Mouse (Mus musculus) liver, embryonic 12.5 days (tissue): ENCODE measurements around the gene Hdac10. TPM values are rescaled to one million over a fixed set of nuclear protein-coding genes. Genes with fewer than 3 reads are reported as not detected.

Experiments used
- ATAC-seq: fragments of 200-750 bp; cut with Nextera tagmentation; 2 replicates; pipeline ENCODE4 v1.8.0; 2017; ENCODE audit warnings: moderate number of reproducible peaks, mild to moderate bottlenecking, moderate library complexity
- H3K27ac ChIP-seq: fragments of 300-500 bp; sonication (generic); 2 replicates; pipeline ENCODE4 v1.5.1; 2016; ENCODE audit warnings: mild to moderate bottlenecking
- H3K27me3 ChIP-seq: fragments of 300-500 bp; sonication (generic); replicated peaks from 2 replicates; pipeline ENCODE4 v1.6.1; 2016; ENCODE audit warnings: mild to moderate bottlenecking, moderate library complexity
- H3K36me3 ChIP-seq: fragments of 300-500 bp; sonication (generic); 2 replicates; pipeline ENCODE4 v1.6.1; 2016; ENCODE audit warnings: mild to moderate bottlenecking, moderate library complexity
- H3K4me1 ChIP-seq: fragments of 300-500 bp; sonication (generic); 2 replicates; pipeline ENCODE4 v1.6.1; 2016
- H3K4me2 ChIP-seq: fragments of 300-500 bp; sonication (generic); 2 replicates; pipeline ENCODE4 v1.6.1; 2016; ENCODE audit warnings: mild to moderate bottlenecking, moderate library complexity
- H3K4me3 ChIP-seq: fragments of 300-500 bp; sonication (generic); 2 replicates; pipeline ENCODE4 v1.5.1; 2016; ENCODE audit warnings: mild to moderate bottlenecking, moderate library complexity
- H3K9ac ChIP-seq: fragments of 300-500 bp; sonication (generic); 2 replicates; pipeline ENCODE4 v1.6.1; 2016; ENCODE audit warnings: mild to moderate bottlenecking, moderate library complexity
- H3K9me3 ChIP-seq: fragments of 300-500 bp; sonication (generic); replicated peaks from 2 replicates; pipeline ENCODE4 v1.6.1; 2016; ENCODE audit warnings: mild to moderate bottlenecking, moderate library complexity
- WGBS: fragments of 180-500 bp; shearing (Covaris S2); methylation state at CpG from one replicate; pipeline ENCODE4 v1.1.7; 2016; ENCODE audit not compliant: insufficient replicate concordance; 5-methylcytosine and 5-hydroxymethylcytosine counted together
- polyA plus RNA-seq: library from polyadenylated mRNA; unstranded; fragments of >200 nt; fragmentation: Nextera tagmentation; extraction: Ambion mirVana; gene quantifications from 2 replicates; pipeline ENCODE4 v1.2.1, GENCODE M21; 2016

Gene Hdac10
- polyA plus RNA-seq, 1 experiment from 2014 or later, result 12.8 TPM

- Histone ChIP-seq H3K9me3 (no peaks in the 10 kb centered on the region), H3K27me3 (peaks cover 81% of the 10 kb centered on the region), H3K27ac (no peak overlapping the region), H3K4me2 (no peak overlapping the region), H3K4me1 (0 out of 2 replicates have a peak, but pooled peaks cover 11% of the 10 kb centered on the region), H3K4me3 (no peak overlapping the region), H3K9ac (no peak overlapping the region), H3K36me3 (no peaks in the 10 kb centered on the region)
- ATAC-seq, result no peak
- WGBS, result 79% methylated on average over 5 of the region's 5 CpGs
Measured at GRCm38 (mm10) chr15:89136461-89137155, 8.1 kb upstream of the Hdac10 start.

- H3K4me2 ChIP-seq, result no peak overlapping the region
Measured at GRCm38 (mm10) chr15:89131316-89131715, 2.8 kb upstream of the Hdac10 start.

GRCm38 (mm10) chr15:89130245-89130644 is 1.7 kb upstream of the Hdac10 start:
- H3K4me3 ChIP-seq, result no peak overlapping the region
- H3K4me2 ChIP-seq, result no peak overlapping the region
- peaks cover 28% of the 10 kb centered on the region for H3K4me1 ChIP-seq
- H3K9me3 ChIP-seq, result no peaks in the 10 kb centered on the region
- H3K9ac ChIP-seq, result no peak overlapping the region
- H3K27ac ChIP-seq, result no peak overlapping the region
- no peak for ATAC-seq
- peaks cover 15% of the 10 kb centered on the region for H3K36me3 ChIP-seq
- peaks cover 38% of the 10 kb centered on the region for H3K27me3 ChIP-seq

More at GRCm38 (mm10) chr15:89131316-89131715, 2.8 kb upstream of the Hdac10 start:
- H3K4me1 ChIP-seq, result peaks cover 28% of the 10 kb centered on the region
- no peak overlapping the region for H3K27ac ChIP-seq
- peaks cover 49% of the 10 kb centered on the region for H3K27me3 ChIP-seq
- no peaks in the 10 kb centered on the region for H3K9me3 ChIP-seq
- 33% methylated on average over 3 of the region's 3 CpGs for WGBS
- peaks cover 4% of the 10 kb centered on the region; the same call in 1 of the 2 replicates for H3K36me3 ChIP-seq
- no peak overlapping the region for H3K4me3 ChIP-seq
- H3K9ac ChIP-seq, result no peak overlapping the region
- ATAC-seq, result no peak

DNA sequence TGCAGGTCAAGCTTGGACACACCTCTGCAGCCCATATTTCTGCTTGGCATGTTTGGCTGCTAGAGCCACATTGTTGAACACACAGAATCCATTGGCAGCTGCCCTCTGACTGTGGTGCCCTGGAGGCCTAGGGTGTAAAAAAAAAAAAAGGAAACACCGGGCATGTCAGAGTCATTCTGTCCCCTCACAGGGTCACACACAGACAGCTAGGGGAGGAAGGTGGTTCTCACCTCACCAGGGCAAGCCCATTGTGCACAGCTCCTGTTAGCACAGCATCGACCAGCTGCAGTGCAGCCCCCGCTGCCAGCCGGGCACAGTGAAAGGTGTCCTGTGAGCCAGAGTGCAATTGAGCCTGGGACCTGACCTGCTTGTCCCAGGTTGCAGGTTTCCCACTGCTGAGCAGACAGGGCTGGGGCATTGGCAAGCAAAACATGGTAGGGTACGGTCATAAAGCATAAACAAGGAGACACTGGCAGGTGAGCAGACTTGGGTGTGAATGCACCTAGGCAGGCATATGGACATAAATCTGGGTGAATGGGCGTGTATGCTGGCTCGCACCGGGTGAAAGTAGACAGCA is 1.0 kb downstream of the Hdac10 start:
- no peak for ATAC-seq
- peak overlapping the region; percentile 70 for H3K4me3 ChIP-seq
- peaks cover 29% of the 10 kb centered on the region for H3K27me3 ChIP-seq
- H3K4me1 ChIP-seq, result peaks cover 43% of the 10 kb centered on the region
- H3K9ac ChIP-seq, result peak overlapping the region; percentile 76
- H3K27ac ChIP-seq, result no peak overlapping the region
- H3K4me2 ChIP-seq, result peak overlapping the region; percentile 85
- H3K9me3 ChIP-seq, result no peaks in the 10 kb centered on the region
- WGBS, result 71% methylated on average over 8 of the region's 8 CpGs
- peaks cover 29% of the 10 kb centered on the region for H3K36me3 ChIP-seq

DNA sequence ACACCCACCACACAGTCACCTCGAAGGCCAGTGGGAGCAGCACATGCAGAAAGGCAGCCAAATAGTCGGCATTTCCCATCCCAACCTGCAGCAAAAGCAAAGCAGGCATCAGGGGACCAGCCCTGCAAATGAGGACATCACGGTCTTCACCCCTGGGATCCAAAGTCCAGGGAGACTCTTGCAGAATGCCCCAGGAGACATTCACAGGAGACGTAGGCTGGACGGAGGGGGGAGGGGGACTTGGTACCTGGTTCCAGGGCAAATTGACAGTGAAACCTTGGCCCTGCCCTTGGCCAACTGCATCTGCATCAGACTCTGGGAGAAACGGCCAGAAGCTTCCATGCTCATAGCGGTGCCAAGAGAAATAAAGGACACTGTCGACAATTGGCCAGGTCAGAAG is 1.9 kb downstream of the Hdac10 start:
- 78% methylated on average over 8 of the region's 8 CpGs for WGBS
- H3K27ac ChIP-seq, result no peak overlapping the region
- peaks cover 21% of the 10 kb centered on the region; the same call in 1 of the 2 replicates for H3K27me3 ChIP-seq
- H3K9ac ChIP-seq, result no peak overlapping the region
- no peaks in the 10 kb centered on the region for H3K9me3 ChIP-seq
- H3K4me3 ChIP-seq, result no peak overlapping the region
- H3K4me2 ChIP-seq, result no peak overlapping the region
- H3K36me3 ChIP-seq, result peaks cover 29% of the 10 kb centered on the region
- ATAC-seq, result no peak
- H3K4me1 ChIP-seq, result peaks cover 46% of the 10 kb centered on the region

GRCm38 (mm10) chr15:89125351-89125750 is 3.1 kb downstream of the Hdac10 start:
- Histone ChIP-seq H3K9me3 (no peaks in the 10 kb centered on the region), H3K4me3 (no peak overlapping the region), H3K36me3 (peaks cover 35% of the 10 kb centered on the region), H3K4me2 (no peak overlapping the region), H3K4me1 (peaks cover 59% of the 10 kb centered on the region), H3K27me3 (peaks cover 10% of the 10 kb centered on the region; the same call in 1 of the 2 replicates), H3K9ac (no peak overlapping the region), H3K27ac (no peak overlapping the region)
- ATAC-seq, result no peak
- 87% methylated on average over 9 of the region's 9 CpGs for WGBS

- no peak overlapping the region for H3K4me2 ChIP-seq
- H3K36me3 ChIP-seq, result peaks cover 45% of the 10 kb centered on the region
- ATAC-seq, result no peak
- H3K4me3 ChIP-seq, result no peak overlapping the region
- no peaks in the 10 kb centered on the region for H3K9me3 ChIP-seq
- 72% methylated on average over 3 of the region's 3 CpGs for WGBS
- H3K4me1 ChIP-seq, result peaks cover 68% of the 10 kb centered on the region
- no peaks in the 10 kb centered on the region for H3K27me3 ChIP-seq
- H3K9ac ChIP-seq, result no peak overlapping the region
- H3K27ac ChIP-seq, result peak overlapping the region; percentile 76; the same call in 1 of the 2 replicates
Measured at GRCm38 (mm10) chr15:89124312-89124711, 4.2 kb downstream of the Hdac10 start.

- 41% methylated on average over 11 of the region's 11 CpGs for WGBS
- ATAC-seq, result no peak
- Histone ChIP-seq H3K4me2 (peak overlapping the region; percentile 94), H3K36me3 (peaks cover 51% of the 10 kb centered on the region), H3K27me3 (no peaks in the 10 kb centered on the region), H3K4me3 (peak overlapping the region; percentile 91), H3K4me1 (peaks cover 63% of the 10 kb centered on the region), H3K27ac (peak overlapping the region; percentile 76), H3K9me3 (no peaks in the 10 kb centered on the region), H3K9ac (peak overlapping the region; percentile 88)
Measured at GRCm38 (mm10) chr15:89123595-89123994, 4.9 kb downstream of the Hdac10 start.

GRCm38 (mm10) chr15:89122649-89123366 is 5.7 kb downstream of the Hdac10 start, which contains the start of gene Tubgcp6:
TSS of gene Tubgcp6 (minus strand) at chr15:89123112.
- peak within 1 kb of the TSS; percentile 76 for H3K27ac ChIP-seq
- H3K4me3 ChIP-seq, result peak within 1 kb of the TSS; percentile 91
- peak; percentile 86 for ATAC-seq
- WGBS, result under 1% methylated on average over 47 of the region's 47 CpGs
- H3K9ac ChIP-seq, result peak within 1 kb of the TSS; percentile 88
- peak within 1 kb of the TSS; percentile 94 for H3K4me2 ChIP-seq
- H3K9me3 ChIP-seq, result no peaks in the 10 kb centered on the region
- H3K4me1 ChIP-seq, result peaks cover 60% of the 10 kb centered on the region
- no peaks in the 10 kb centered on the region for H3K27me3 ChIP-seq
- peaks cover 59% of the 10 kb centered on the region for H3K36me3 ChIP-seq

DNA sequence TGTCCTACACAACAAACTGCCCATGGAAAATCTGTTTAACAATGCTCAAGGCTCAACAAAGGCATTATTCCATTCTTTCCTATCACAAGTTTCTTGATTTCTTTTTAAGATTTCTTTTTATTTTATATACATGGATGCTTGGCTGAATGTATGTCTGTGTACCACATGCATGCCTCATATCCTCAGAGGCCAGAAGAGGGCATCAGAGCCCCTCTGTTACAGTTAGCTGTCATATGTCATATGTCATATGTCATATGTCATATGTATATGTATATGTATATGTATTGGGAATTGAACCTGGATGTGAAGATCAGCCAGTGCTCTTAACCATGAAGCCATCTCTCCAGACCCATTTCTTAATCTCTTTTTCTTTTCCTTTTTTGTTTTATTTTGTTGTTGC is 10.5 kb downstream of the Hdac10 start:
- H3K9ac ChIP-seq, result no peak overlapping the region
- H3K4me2 ChIP-seq, result no peak overlapping the region
- H3K9me3 ChIP-seq, result no peaks in the 10 kb centered on the region
- H3K4me3 ChIP-seq, result no peak overlapping the region
- peaks cover 35% of the 10 kb centered on the region for H3K4me1 ChIP-seq
- H3K27me3 ChIP-seq, result no peaks in the 10 kb centered on the region
- no peak for ATAC-seq
- H3K36me3 ChIP-seq, result peaks cover 73% of the 10 kb centered on the region
- no peak overlapping the region for H3K27ac ChIP-seq

- no peak overlapping the region for H3K9ac ChIP-seq
- H3K4me2 ChIP-seq, result no peak overlapping the region
- no peak overlapping the region for H3K27ac ChIP-seq
- no peak overlapping the region for H3K4me3 ChIP-seq
- ATAC-seq, result no peak
- no peaks in the 10 kb centered on the region for H3K27me3 ChIP-seq
- 78% methylated on average over 9 of the region's 9 CpGs for WGBS
- H3K36me3 ChIP-seq, result peaks cover 95% of the 10 kb centered on the region
- no peaks in the 10 kb centered on the region for H3K4me1 ChIP-seq
- H3K9me3 ChIP-seq, result no peaks in the 10 kb centered on the region
Measured at GRCm38 (mm10) chr15:89110147-89110546, 18.4 kb downstream of the Hdac10 start.

- Histone ChIP-seq H3K4me3 (no peak overlapping the region), H3K27me3 (no peaks in the 10 kb centered on the region), H3K36me3 (peaks cover 100% of the 10 kb centered on the region), H3K4me2 (no peak overlapping the region), H3K4me1 (no peaks in the 10 kb centered on the region), H3K9ac (no peak overlapping the region), H3K9me3 (no peaks in the 10 kb centered on the region), H3K27ac (no peak overlapping the region)
- ATAC-seq, result no peak
- 79% methylated on average over 1 of the region's 1 CpGs for WGBS
Measured at GRCm38 (mm10) chr15:89106976-89107375, 21.5 kb downstream of the Hdac10 start.
